Mouse (Mus musculus): ENCODE data around the gene Atp11c. TPM values are rescaled to one million over a fixed set of nuclear protein-coding genes. Genes with fewer than 3 reads are reported as not detected.

Atp11c gene
- 1.9 and 2.9 TPM in 2 replicates for polyA plus RNA-seq (2012; ENCODE audit: low replicate concordance)

GRCm38 (mm10) chrX:60592598-60592997 lies at the start of gene Atp11c:
Gene Atp11c (minus strand): TSS chrX:60592698.

DNA sequence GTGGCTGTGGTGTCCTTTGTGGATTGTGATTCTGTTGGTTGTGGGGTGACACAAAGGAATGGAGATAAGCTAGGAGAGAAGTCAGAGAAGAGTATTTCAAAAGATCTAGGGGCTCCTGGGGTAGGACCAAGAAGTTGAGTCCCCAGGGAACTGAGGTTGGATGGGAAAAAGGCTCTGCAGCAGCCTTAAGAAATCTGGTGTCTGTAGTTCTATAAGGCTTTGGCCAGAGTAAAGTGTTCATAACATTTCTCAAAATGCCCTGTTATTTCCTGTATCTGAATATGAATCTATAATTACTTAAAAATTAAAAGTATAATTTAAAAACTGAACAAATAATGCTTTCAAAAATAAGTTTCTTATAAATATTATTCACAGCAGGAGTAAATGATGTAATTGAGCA lies 53.3 kb downstream of the Atp11c start, which contains the start of gene Gm7073:
Gene Gm7073, minus strand, starts transcription at position 101 of the 400 bp plus-strand sequence.

GRCm38 (mm10) chrX:60178744-60179458 lies 413.6 kb downstream of the Atp11c start, which contains the start of gene Mcf2:
Gene Mcf2 (minus strand): TSS chrX:60179089.

Other genes with a start within 250 kb of the Atp11c start
- gene Gm7073, start 53.4 kb downstream of the Atp11c start, polyA plus RNA-seq (2012; ENCODE audit: low replicate concordance): not detected in 2 replicates